Mouse (Mus musculus) layer of hippocampus, adult 9-11 months (tissue): ENCODE measurements around the gene Slc35b3.

Source experiments
- DNase-seq: peaks from one replicate; pipeline ENCODE4 v3.0.0; 2022

Gene Slc35b3

GRCm38 (mm10) chr13:38936860-38937471, 23.7 kb downstream of the Slc35b3 start:
- DNase-seq = no peak

GRCm38 (mm10) chr13:38935856-38936446, 24.7 kb downstream of the Slc35b3 start:
- DNase-seq = no peak

DNA sequence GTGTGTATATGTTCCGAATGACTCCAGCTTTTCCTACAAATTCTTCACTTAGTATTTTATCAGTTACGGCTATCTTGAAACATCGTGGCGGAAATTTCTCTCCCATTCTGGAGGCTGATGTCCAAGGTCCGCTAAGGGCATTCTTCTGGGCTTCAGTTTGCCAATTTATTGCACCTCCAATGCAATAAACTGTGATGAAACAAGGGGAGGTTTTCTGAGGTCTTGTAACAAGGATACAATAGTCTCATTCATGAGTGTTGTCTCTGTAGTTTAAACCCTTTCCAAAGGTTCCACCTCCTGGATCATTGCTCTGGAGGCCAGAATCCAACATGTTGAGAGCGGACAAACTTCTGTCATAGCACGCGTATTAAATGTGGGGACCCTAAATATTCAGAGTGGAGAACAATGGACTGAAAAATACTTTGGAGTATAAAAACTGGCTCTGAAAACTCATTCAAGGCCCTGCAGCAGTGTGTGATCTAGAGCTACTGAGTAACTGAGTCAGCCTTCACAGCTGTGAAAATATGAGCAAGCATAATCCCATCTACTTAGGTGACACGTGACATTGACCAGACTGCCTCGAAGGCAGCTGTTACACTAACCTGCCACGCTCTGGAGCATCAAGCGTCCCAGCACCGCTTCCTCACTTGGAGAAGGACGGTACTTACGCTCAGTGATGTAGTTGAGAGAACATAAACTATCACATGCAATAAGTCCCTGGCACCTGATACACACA, 30.7 kb downstream of the Slc35b3 start:
- DNase-seq = no peak

DNA sequence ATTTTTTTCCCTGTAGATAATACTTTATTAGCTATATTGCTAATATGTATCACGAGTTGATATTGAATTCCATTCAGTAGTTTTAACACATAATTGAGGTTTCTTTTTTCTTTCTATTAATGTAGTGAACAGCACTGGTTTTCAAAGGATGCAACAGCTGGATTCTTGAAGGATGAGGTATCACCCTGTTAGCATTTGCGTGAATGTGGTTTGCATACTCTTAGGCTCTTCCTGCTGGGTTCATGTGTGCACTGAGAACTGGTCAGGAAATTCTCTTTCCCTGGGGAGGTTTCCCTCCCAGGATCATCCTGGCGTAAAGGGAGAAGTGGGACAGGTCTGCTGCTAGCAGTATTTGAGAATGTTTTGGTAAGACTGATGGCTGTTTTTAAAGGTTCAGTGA, 38.0 kb downstream of the Slc35b3 start:
- DNase-seq = no peak

- DNase-seq = no peak
These were observed 39.4 kb downstream of the Slc35b3 start for GRCm38 (mm10) chr13:38921306-38921705.

DNA sequence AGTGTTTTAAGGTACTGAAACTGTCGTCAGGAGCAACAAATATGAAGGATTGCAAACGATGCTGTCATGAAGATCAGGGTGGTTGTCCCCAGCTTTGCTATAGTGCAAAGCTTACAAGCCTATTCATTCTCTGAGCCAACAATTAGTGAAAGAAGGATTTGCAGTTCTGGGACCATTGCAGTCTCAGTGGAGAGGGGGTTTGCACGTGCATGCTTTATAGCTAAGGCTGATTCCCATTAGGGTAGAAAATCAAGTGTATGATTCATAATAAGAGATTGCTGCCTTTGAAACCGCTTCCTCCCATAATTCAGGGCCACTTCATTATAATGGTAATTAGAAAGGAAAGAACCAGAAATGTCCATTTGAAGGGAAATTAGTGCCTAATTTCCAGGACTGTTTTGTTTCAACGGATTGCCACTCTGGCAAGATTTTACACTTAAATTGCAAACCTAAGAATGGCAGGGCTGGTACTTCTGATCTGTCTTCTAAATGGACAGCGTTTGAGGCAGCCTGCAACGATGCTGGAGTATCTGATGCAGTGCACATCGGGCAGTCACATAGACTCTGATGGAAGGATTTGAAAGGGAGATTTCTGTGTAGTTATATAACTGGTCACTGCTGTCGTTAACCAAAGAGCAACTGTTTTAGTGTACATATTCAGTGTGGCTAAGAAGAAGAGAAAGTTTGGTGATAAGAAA, 42.3 kb downstream of the Slc35b3 start:
- DNase-seq = no peak

- DNase-seq = no peak
These were observed 43.1 kb downstream of the Slc35b3 start for GRCm38 (mm10) chr13:38917556-38917955.

DNA sequence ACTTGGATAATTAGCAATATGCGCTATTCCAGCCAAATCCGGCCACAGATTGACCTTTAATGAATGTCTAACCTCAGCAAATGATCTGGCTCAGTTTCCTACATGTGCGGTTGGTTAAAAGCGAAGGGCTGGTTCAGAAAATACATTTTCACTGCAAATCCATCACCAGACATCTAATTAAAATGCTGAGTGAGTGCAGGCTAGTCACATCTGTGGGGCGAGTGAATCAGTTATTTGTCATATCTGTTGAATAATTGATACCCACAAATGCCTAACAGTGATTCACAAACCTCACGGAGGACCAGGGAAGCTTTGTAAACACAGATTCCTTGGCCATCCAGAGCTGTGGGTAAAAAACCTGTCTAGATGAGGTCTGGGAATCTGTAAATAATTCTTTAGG, 45.9 kb downstream of the Slc35b3 start:
- DNase-seq = no peak

GRCm38 (mm10) chr13:38892364-38892763, 68.3 kb downstream of the Slc35b3 start:
- DNase-seq = no peak
